Mouse (Mus musculus) embryonic fibroblast, embryonic 13.5 days (primary cell): ENCODE measurements around the gene Srl. TPM values are rescaled to one million over a fixed set of nuclear protein-coding genes. Genes with fewer than 3 reads are reported as not detected.
"Not testable (repeated sequence)": the region's sequence is repeated elsewhere in the genome, so short reads cannot be mapped to it uniquely, and the experiment has no call there.

ENCODE experiments used
- H3K27ac ChIP-seq: 2 replicates; pipeline ENCODE4 v1.5.1; 2012; ENCODE audit warnings: low read length, control low read depth, inconsistent platforms; ENCODE audit not compliant: insufficient read depth
- H3K4me1 ChIP-seq: 2 replicates; pipeline ENCODE4 v1.6.1; 2011; ENCODE audit warnings: low read length; ENCODE audit not compliant: control insufficient read depth, insufficient read depth
- H3K4me3 ChIP-seq: 2 replicates; pipeline ENCODE4 v1.5.1; 2011; ENCODE audit warnings: mild to moderate bottlenecking, control low read depth, low read length; ENCODE audit not compliant: insufficient read depth
- CTCF ChIP-seq: IDR thresholded peaks from 2 replicates; pipeline ENCODE4 v1.5.1; 2011; ENCODE audit warnings: mild to moderate bottlenecking, control low read depth, low read length, moderate library complexity, borderline replicate concordance; ENCODE audit not compliant: insufficient read depth
- POLR2A ChIP-seq: IDR thresholded peaks from 2 replicates; pipeline ENCODE4 v1.6.1; 2011; ENCODE audit warnings: low read depth, mild to moderate bottlenecking, control low read depth, low read length, moderate library complexity
- polyA plus RNA-seq: library from polyadenylated mRNA; stranded (reverse); fragments of >200 nt; gene quantifications from 2 replicates; pipeline ENCODE4 v1.2.4, GENCODE M21; 2011; ENCODE audit warnings: low read depth; ENCODE audit not compliant: missing spikeins, insufficient read length

Gene Srl
- polyA plus RNA-seq, 1 experiment = 3.9 TPM

DNA sequence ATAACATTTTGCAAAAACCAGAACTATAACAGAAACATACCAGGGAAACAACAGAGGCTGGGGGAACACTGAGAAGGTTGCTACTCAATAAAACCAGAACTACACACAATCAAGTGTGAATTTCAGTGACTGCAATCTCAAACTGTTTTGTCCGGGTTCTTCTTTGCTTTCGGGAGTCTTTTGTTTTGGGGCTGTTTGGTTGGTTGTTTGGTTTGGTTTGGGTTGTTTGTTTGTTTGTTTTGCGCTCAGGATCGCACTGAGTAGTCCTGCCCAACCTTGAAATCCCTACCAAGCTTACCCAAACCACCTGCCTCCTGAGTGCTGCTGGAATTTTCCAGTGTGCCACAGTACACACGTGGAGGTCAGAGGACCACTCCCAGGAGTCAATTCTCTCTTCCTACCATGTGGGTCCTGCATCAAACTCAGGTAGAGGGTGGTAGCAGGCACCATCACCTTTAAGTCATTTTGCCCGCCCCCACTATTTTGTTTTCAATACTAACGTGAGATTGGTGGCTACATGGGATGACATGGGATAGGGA, 689 bp upstream of the Srl start:
- TF ChIP-seq POLR2A (no peak), CTCF (no peak)
- peaks cover 4% of the 10 kb centered on the region; the same call in 1 of the 2 replicates for H3K4me1 ChIP-seq
- no peak overlapping the region for H3K27ac ChIP-seq
- H3K4me3 ChIP-seq = no peak overlapping the region

DNA sequence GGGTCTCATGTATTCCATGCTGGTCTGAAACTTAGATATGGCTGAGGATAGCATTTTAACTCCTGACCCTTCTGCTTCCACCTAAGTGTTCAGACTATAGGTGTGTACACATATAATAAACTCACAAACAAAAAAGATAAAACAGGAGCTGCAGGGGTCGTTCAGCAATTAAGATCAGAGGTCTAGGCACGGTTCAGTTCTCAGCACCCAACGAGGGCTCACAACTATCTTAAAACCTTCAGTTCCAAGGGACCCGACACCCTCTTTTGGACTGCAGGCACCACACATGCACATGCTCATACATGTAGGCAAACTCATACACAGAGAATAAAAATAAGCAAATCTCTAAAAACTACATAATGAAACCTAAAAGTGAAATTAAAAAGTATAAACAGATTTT, 583 bp downstream of the Srl start:
- no peak for TF ChIP-seq CTCF
- no peak for TF ChIP-seq POLR2A
- Histone ChIP-seq H3K4me3 (peak overlapping the region; percentile 53), H3K27ac (no peak overlapping the region), H3K4me1 (peaks cover 4% of the 10 kb centered on the region; the same call in 1 of the 2 replicates)

DNA sequence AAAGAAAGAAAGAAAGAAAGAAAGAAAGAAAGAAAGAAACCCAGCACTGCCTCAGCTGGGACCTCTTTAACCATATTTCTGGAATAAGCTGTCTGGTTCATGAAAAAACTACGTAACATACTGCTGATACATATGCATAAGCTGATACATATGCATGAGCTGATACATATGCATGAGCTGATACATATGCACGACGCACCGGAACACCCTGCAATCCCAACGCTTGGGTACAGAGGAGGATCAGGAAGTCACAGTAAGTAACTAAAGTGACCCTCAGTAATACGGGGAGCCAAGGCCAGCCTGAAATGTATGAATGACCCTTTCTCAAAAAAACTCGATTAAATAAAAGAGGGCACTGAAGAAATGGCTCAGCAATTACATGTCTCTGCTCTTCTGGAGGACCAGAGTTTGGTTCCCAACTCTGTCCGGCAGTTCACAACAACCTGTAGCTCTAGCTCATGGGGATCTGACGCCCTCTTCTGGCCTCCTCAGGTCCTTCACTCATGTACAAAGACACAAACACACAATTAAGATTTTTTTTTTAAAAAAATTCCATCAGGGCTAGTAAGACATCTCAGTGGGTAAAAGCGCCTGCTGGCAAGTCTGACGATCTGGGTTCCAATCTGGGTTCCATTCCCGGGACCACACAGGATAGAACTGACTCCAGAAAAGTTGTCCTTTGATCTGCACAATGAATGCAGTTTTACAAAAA, 1.4 kb downstream of the Srl start:
- TF ChIP-seq POLR2A (no peak), CTCF (no peak)
- Histone ChIP-seq H3K27ac (no peak overlapping the region), H3K4me1 (peaks cover 4% of the 10 kb centered on the region; the same call in 1 of the 2 replicates), H3K4me3 (no peak overlapping the region)

DNA sequence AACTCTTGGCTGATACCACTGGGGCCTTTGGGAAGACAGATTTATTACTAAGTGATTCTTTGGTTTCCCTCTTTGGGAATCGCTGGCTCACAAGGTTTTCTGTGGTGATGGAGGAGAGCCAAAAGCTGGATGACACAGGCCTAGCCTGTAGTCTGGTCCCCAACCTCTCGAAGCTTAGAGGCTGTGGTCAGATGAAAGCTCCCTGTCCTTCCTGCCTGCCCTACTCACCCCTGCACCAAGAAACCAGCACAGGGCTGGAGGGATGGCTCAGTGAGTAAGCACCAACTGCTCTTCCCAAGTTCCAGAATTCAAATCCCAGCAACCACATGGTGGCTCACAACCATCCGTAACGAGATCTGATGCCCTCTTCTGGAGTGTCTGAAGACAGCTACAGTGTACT, 2.1 kb downstream of the Srl start:
- no peak for TF ChIP-seq POLR2A
- no peak for TF ChIP-seq CTCF
- peaks cover 4% of the 10 kb centered on the region; the same call in 1 of the 2 replicates for H3K4me1 ChIP-seq
- H3K4me3 ChIP-seq = no peak overlapping the region
- H3K27ac ChIP-seq = no peak overlapping the region

DNA sequence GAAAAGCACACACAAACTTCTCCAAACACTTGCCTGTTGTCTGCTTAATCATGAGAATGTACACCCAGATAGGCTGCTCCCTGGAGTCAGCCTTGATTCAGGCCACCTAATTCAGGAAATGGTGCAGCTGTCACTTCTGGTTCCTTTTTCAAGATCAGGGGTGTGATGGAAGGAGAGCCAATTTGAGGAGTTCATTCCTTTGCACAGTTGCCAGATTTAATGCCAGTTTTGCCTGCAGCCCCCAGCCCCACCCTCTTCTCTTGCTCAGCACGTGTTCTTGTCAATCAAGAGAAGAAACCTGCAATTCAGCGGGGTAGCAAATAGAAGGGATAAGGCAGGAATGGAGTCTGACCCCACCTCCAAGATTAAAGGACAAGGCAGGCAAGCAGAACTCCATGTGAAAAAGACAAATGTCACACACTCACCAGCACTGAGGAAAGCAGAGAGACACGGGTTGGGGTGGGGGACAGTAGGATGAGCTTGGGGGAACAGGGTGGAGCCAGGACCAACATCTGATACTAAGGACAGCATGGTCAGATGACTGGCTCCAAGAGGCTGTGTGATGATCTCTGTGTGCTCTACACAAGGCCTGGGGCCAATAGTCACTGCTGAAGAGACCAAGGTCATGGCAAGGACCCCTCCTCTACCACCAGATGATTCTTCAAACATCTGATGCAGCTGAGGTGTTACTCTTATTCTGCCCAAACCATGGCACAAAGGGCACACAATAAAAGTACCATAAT, 3.8 kb downstream of the Srl start:
- no peak overlapping the region for H3K27ac ChIP-seq
- TF ChIP-seq CTCF (no peak), POLR2A (no peak)
- H3K4me1 ChIP-seq = no peaks in the 10 kb centered on the region
- H3K4me3 ChIP-seq = no peak overlapping the region

DNA sequence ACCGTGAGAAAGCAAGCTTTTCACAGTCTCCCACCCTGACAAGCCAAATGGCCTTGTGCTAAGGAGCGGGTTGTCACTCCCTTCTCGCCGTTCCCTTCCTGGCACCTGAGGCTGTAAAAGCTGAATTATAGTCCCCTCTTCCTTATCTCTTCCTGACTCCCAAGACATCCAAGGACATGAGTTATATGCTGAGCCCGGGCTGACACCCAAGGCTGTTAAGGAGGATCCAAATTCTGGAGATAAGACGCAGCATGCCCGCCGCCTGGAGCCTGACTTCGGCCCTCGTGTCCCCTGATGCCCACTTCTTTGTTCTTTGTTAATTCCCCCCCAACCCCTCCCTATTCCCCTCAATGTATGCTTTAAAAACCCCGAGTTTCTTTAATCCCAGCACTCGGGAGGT, 14.2 kb downstream of the Srl start:
- not testable (repeated sequence) for H3K4me3 ChIP-seq, H3K4me1 ChIP-seq, H3K27ac ChIP-seq

DNA sequence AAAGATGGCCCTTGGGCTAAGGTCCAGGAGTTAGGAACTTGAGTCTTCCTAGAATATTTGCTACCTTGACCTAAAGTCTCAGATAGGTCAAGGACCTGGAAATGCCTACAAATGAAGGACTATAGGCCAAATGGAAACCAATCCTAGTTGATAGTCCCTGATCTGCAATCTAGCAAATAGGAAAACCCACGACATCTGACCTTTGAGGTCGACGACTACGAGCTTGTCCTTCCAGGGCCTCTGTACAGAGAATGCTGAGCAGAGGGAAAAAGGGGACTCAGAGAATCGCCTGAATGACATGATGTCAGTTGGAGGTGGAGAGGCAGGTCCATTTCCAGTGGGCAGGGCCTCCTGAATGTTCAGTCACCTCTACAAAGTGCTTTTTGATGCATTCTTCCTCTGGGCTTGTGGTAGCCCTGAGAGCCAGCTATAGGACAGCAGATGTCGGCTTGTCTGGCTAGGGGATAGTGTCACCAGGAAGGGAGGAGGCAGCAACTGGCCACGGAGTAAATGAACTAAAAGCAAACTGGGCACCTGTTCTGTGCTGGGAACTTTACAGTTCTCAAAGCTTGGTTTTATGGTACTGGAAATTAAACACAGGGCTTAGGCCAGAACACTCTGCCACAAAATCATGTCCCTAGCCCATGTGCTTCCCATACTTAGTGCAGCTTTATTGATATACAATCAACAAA, 18.2 kb downstream of the Srl start:
- TF ChIP-seq POLR2A (no peak), CTCF (no peak)
- Histone ChIP-seq H3K4me1 (no peaks in the 10 kb centered on the region), H3K27ac (no peak overlapping the region), H3K4me3 (no peak overlapping the region)

DNA sequence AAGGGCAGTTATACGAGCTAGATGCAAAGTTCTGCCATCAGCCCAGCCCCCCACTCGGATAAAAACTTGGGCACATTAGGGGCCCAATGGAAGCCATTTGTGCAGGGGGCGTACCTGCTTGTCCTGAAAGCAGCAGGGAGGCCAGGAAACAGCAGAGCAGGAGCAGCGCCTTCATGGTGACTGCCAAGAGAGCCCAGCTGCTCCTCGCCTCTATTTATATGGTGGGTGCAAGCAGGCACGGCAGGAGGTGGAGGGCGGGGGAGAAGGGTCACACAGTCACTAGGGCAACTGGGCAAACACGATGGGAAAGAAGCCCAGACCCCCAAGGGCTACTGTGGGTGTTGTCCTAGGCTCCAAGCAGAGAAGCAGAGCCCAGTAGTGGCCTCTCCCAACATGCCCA, 18.7 kb downstream of the Srl start:
- TF ChIP-seq CTCF = no peak
- no peak for TF ChIP-seq POLR2A
- Histone ChIP-seq H3K27ac (no peak overlapping the region), H3K4me1 (no peaks in the 10 kb centered on the region), H3K4me3 (no peak overlapping the region)

DNA sequence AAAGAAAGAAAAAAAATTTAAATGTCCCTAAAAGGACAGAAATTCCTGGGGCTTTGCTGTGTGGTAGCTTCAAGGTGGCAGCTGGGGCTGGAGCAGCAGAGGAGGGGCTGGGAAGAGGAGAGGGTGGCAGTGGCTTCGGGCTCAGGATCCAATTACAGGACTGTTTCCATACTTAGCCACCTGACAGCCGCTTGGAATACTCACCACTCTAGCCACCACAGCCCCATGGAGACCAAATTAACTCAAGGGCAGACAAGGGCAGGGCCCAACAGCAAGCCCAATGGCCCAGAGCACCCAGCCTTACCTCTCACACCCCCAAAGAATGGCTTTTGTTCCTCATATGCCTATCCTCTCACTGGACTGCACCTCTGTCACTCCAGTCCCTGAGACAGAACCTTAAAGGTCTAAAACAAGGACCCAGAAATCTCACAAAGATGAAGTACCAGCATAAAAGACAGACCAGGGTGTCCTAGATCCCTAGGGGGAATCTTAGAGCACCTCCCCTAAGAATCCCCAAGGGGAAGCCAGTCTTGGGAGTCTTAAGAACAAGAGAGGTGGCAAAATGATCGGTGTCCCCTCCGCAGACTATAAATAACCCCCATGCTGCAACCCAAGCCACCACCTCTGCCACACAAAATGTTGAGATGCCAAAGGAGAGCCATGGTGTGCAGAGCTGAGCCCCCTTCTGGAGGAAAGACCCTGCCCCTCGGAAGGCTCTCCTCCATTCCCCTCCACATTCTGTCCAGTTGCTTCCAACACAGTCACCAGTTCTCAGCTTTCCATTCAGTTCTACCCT, 19.7 kb downstream of the Srl start:
- TF ChIP-seq CTCF (no peak), POLR2A (no peak)
- Histone ChIP-seq H3K4me1 (no peaks in the 10 kb centered on the region), H3K27ac (no peak overlapping the region), H3K4me3 (no peak overlapping the region)
